Comparison of ENCODE assay signal across 8 mouse cellular contexts in genomic region chr7:25296945-25297453, GRCm38 (mm10). TPM values are rescaled to one million over a fixed set of nuclear protein-coding genes. Genes with fewer than 3 reads are reported as not detected.
DNase-seq lines count a peak whose midpoint lies in the region; ATAC-seq and TF ChIP-seq lines count a peak whose summit lies in the region.

No protein-coding gene starts in this region.

- peak overlapping the region; percentile 75 for H3K9ac ChIP-seq in heart, embryonic 14.5 days (ENCODE audit: low read length)
- H3K9ac ChIP-seq in ES-E14 (ENCODE audit: insufficient read depth, low read depth, low read length, poor library complexity, severe bottlenecking): peak overlapping the region; percentile 81
- peak overlapping the region; percentile 97 for H3K9ac ChIP-seq in midbrain, embryonic 14.5 days (replicated peaks; ENCODE audit: low read length)

- in situ Hi-C loops in ES-E14 (cut with MboI; ENCODE audit: low sequenced_read_pairs in 2 of 2, unreplicated experiment in 2 of 2): no loop called here

- peak overlapping the region; percentile 81 to 82 for H3K4me3 ChIP-seq in heart, embryonic 14.5 days (ENCODE audit: control insufficient read depth in 1 of 2, insufficient read depth in 1 of 2, low read depth in 1 of 2, low read length in 2 of 2)
- H3K4me3 ChIP-seq in ES-E14 (ENCODE audit: insufficient read depth in 1 of 2, low read depth in 1 of 2, low read length in 2 of 2, poor library complexity in 1 of 2, severe bottlenecking in 1 of 2): peak overlapping the region; percentile 73 to 78
- peak overlapping the region; percentile 89 for H3K4me3 ChIP-seq in midbrain, embryonic 14.5 days (replicated peaks; ENCODE audit: low read depth, low read length)

- H3K4me1 ChIP-seq in heart, embryonic 14.5 days (ENCODE audit: control insufficient read depth in 2 of 2, insufficient read depth in 2 of 2, low read length in 2 of 2): peaks cover 5 to 25% of the 10 kb centered on the region in 2 experiments; a peak in 3 of 4 replicates
- H3K4me1 ChIP-seq in ES-E14 (ENCODE audit: control insufficient read depth in 2 of 2, insufficient read depth in 2 of 2, low read length in 2 of 2, poor library complexity in 1 of 2): peaks cover 7 to 10% of the 10 kb centered on the region in 2 experiments; a peak in 3 of 4 replicates
- peaks cover 13% of the 10 kb centered on the region for H3K4me1 ChIP-seq in midbrain, embryonic 14.5 days (ENCODE audit: control insufficient read depth, insufficient read depth, low read length)

- H3K27ac ChIP-seq in heart, embryonic 14.5 days (replicated peaks in 1 of 2; ENCODE audit: control insufficient read depth in 1 of 2, insufficient read depth in 1 of 2, low read depth in 2 of 2, low read length in 2 of 2): peak overlapping the region; percentile 81 to 84
- H3K27ac ChIP-seq in ES-E14 (ENCODE audit: insufficient read depth, low read depth, low read length, poor library complexity, severe bottlenecking): 0 out of 2 replicates have a peak overlapping the region, but pooled peaks have one; percentile 64
- H3K27ac ChIP-seq in midbrain, embryonic 14.5 days (replicated peaks; ENCODE audit: low read depth, low read length): peak overlapping the region; percentile 98

- peaks cover 41% of the 10 kb centered on the region for H3K36me3 ChIP-seq in heart, embryonic 14.5 days (ENCODE audit: control insufficient read depth, insufficient read depth, low read length)
- peaks cover 27% of the 10 kb centered on the region for H3K36me3 ChIP-seq in ES-E14 (ENCODE audit: control insufficient read depth, insufficient read depth, low read length, poor library complexity, severe bottlenecking)
- peaks cover 42% of the 10 kb centered on the region for H3K36me3 ChIP-seq in midbrain, embryonic 14.5 days (ENCODE audit: control insufficient read depth, insufficient read depth, low read length)

- peak overlapping the region; percentile 92 for H3K4me2 ChIP-seq in heart, embryonic 14.5 days (ENCODE audit: low read length)
- peak overlapping the region; percentile 81 for H3K4me2 ChIP-seq in midbrain, embryonic 14.5 days (ENCODE audit: low read length)

- DNase-seq in heart, postnatal 14 days: no peak
- no peak for DNase-seq in ES-E14 (ENCODE audit: low read depth, low spot score)
- DNase-seq in kidney, postnatal 10 days: peak; percentile 70
- peak; percentile 69 for DNase-seq in midbrain, embryonic 14.5 days
- peak; percentile 65 for DNase-seq in thymus, postnatal 25 days
- DNase-seq in layer of hippocampus, postnatal 25 days (ENCODE audit: extremely low spot score in 1 of 2, low spot score in 1 of 2): no peak

- WGBS in heart, embryonic 14.5 days: 1% methylated on average over 21 of the region's 21 CpGs
- WGBS in midbrain, embryonic 14.5 days: under 1% methylated on average over 21 of the region's 21 CpGs

- intact Hi-C loops in heart, postnatal 14 days (cut with DNase I): no loop called here

- H3K9me3 ChIP-seq in heart, embryonic 14.5 days (ENCODE audit: control insufficient read depth, low read length): no peaks in the 10 kb centered on the region
- no peaks in the 10 kb centered on the region for H3K9me3 ChIP-seq in ES-E14 (ENCODE audit: control insufficient read depth, insufficient read depth, low read depth, low read length)
- no peaks in the 10 kb centered on the region for H3K9me3 ChIP-seq in midbrain, embryonic 14.5 days (ENCODE audit: control insufficient read depth, low read length)

- H3K27me3 ChIP-seq in heart, embryonic 14.5 days (ENCODE audit: control insufficient read depth, insufficient read depth, low read length): no peaks in the 10 kb centered on the region
- H3K27me3 ChIP-seq in midbrain, embryonic 14.5 days (ENCODE audit: control insufficient read depth, insufficient read depth, low read length): no peaks in the 10 kb centered on the region

- peak; percentile 5; the same call in 1 of the 2 replicates for ATAC-seq in heart, embryonic 14.5 days (ENCODE audit: insufficient number of reproducible peaks, insufficient read depth, low FRiP score, low read depth)
- 0 out of 2 replicates have a peak, but pooled peaks have one; percentile 42 for ATAC-seq in erythroblast, adult 5-6 weeks (replicated peaks; ENCODE audit: low FRiP score, poor library complexity, severe bottlenecking)
- no peak; the same call in 1 of the 2 replicates for ATAC-seq in midbrain, embryonic 14.5 days (ENCODE audit: low FRiP score, low TSS enrichment)

TF ChIP-seq in ES-E14, 5 proteins besides CTCF, POLR2A, EP300 and RAD21:
- TF ChIP-seq ZNF384 (IDR thresholded peaks at IDR 0.05; ENCODE audit: low read depth, low read length) (no peak), ZC3H11A (IDR thresholded peaks at IDR 0.05; ENCODE audit: borderline replicate concordance, low read depth, low read length) (no peak), HCFC1 (IDR thresholded peaks at IDR 0.05; ENCODE audit: borderline replicate concordance, insufficient read depth, low read length) (no peak)

RNA-seq across cellular contexts. Expression of gene Pafah1b3, which starts 0.8 kb away (rescaled TPM):
- 130 and 142 TPM in 2 replicates for polyA plus RNA-seq in heart, embryonic 14.5 days (2014; fragmentation: Nextera tagmentation; extraction: Ambion mirVana)
- 1 to 10 TPM; 5.1 to 5.6 TPM for total RNA-seq in heart, postnatal 14 days (2021)
- total RNA-seq in ES-E14 (2012; rRNA removed): 76.5 and 83.2 TPM in 2 replicates
- total RNA-seq in erythroblast, adult 5-6 weeks (2015; ENCODE audit: low replicate concordance): 1.9 and 2.9 TPM in 2 replicates
- total RNA-seq in erythroblast, adult 5-6 weeks (2017; ENCODE audit: low replicate concordance): 0.98 TPM in 1 of 2 replicates, not detected in the other
- polyA plus RNA-seq in midbrain, embryonic 14.5 days (2014; fragmentation: Nextera tagmentation; extraction: Ambion mirVana): 630 and 836 TPM in 2 replicates
- total RNA-seq in layer of hippocampus, postnatal 25 days (2021): 10 to 100 TPM; 19.2 to 25.2 TPM

RNA-seq across cellular contexts. Expression of gene Prr19, which starts 4.2 kb away (rescaled TPM):
- polyA plus RNA-seq in heart, embryonic 14.5 days (2014; fragmentation: Nextera tagmentation; extraction: Ambion mirVana): 0.16 TPM in 1 of 2 replicates, not detected in the other
- total RNA-seq in heart, postnatal 14 days (2021): not detected
- total RNA-seq in ES-E14 (2012; rRNA removed): 4.3 and 5.7 TPM in 2 replicates
- total RNA-seq in erythroblast, adult 5-6 weeks (2015; ENCODE audit: low replicate concordance): not detected in 2 replicates
- total RNA-seq in erythroblast, adult 5-6 weeks (2017; ENCODE audit: low replicate concordance): not detected in 2 replicates
- 3.0 and 3.2 TPM in 2 replicates for polyA plus RNA-seq in midbrain, embryonic 14.5 days (2014; fragmentation: Nextera tagmentation; extraction: Ambion mirVana)
- not detected for total RNA-seq in layer of hippocampus, postnatal 25 days (2021)

RNA-seq across cellular contexts. Expression of gene Tmem145, which starts 8.9 kb away (rescaled TPM):
- 0.30 TPM in 1 of 2 replicates, not detected in the other for polyA plus RNA-seq in heart, embryonic 14.5 days (2014; fragmentation: Nextera tagmentation; extraction: Ambion mirVana)
- not detected for total RNA-seq in heart, postnatal 14 days (2021)
- 1.2 and 1.7 TPM in 2 replicates for total RNA-seq in ES-E14 (2012; rRNA removed)
- not detected in 2 replicates for total RNA-seq in erythroblast, adult 5-6 weeks (2015; ENCODE audit: low replicate concordance)
- total RNA-seq in erythroblast, adult 5-6 weeks (2017; ENCODE audit: low replicate concordance): not detected in 2 replicates
- polyA plus RNA-seq in midbrain, embryonic 14.5 days (2014; fragmentation: Nextera tagmentation; extraction: Ambion mirVana): 68.6 and 77.8 TPM in 2 replicates
- 10 to 100 TPM; 26.0 to 28.1 TPM for total RNA-seq in layer of hippocampus, postnatal 25 days (2021)

RNA-seq across cellular contexts. Expression of gene Megf8, which starts 20.0 kb away (rescaled TPM):
- 6.8 and 7.9 TPM in 2 replicates for polyA plus RNA-seq in heart, embryonic 14.5 days (2014; fragmentation: Nextera tagmentation; extraction: Ambion mirVana)
- 10 to 100 TPM; 26.7 to 29.6 TPM for total RNA-seq in heart, postnatal 14 days (2021)
- 47.5 and 69.9 TPM in 2 replicates for total RNA-seq in ES-E14 (2012; rRNA removed)
- 0.19 and 0.42 TPM in 2 replicates for total RNA-seq in erythroblast, adult 5-6 weeks (2015; ENCODE audit: low replicate concordance)
- total RNA-seq in erythroblast, adult 5-6 weeks (2017; ENCODE audit: low replicate concordance): 0.14 TPM in 1 of 2 replicates, not detected in the other
- polyA plus RNA-seq in midbrain, embryonic 14.5 days (2014; fragmentation: Nextera tagmentation; extraction: Ambion mirVana): 21.6 and 23.2 TPM in 2 replicates
- 10 to 100 TPM; 93.9 to 98.8 TPM for total RNA-seq in layer of hippocampus, postnatal 25 days (2021)

RNA-seq across cellular contexts. Expression of gene Cic, which starts 29.5 kb away (rescaled TPM):
- polyA plus RNA-seq in heart, embryonic 14.5 days (2014; fragmentation: Nextera tagmentation; extraction: Ambion mirVana): 25.4 and 28.4 TPM in 2 replicates
- total RNA-seq in heart, postnatal 14 days (2021): 10 to 100 TPM; 71.2 to 78.7 TPM
- 68.4 and 72.4 TPM in 2 replicates for total RNA-seq in ES-E14 (2012; rRNA removed)
- 60.2 and 77.4 TPM in 2 replicates for total RNA-seq in erythroblast, adult 5-6 weeks (2015; ENCODE audit: low replicate concordance)
- total RNA-seq in erythroblast, adult 5-6 weeks (2017; ENCODE audit: low replicate concordance): 15.3 and 26.6 TPM in 2 replicates
- 47.3 and 52.0 TPM in 2 replicates for polyA plus RNA-seq in midbrain, embryonic 14.5 days (2014; fragmentation: Nextera tagmentation; extraction: Ambion mirVana)
- total RNA-seq in layer of hippocampus, postnatal 25 days (2021): 100 to 1,000 TPM; 176 to 220 TPM

Comparison
In these comparisons a context has a peak if more than half of its experiments do, and no peak if none do; other contexts are left out.
1. DNase-seq: peak in kidney, postnatal 10 days (single experiment), midbrain, embryonic 14.5 days (single experiment) and thymus, postnatal 25 days (single experiment); none in heart, postnatal 14 days (0 of 2), ES-E14 (single experiment) and layer of hippocampus, postnatal 25 days (0 of 2).
2. Peak in every context shown above with its lines, with median percentiles within 50 percentile points of each other: H3K27ac ChIP-seq, H3K4me3 ChIP-seq and H3K9ac ChIP-seq.